Mouse (Mus musculus) gastrocnemius, adult 8-10 months (tissue): ENCODE measurements around the gene Dbn1. TPM values are rescaled to one million over a fixed set of nuclear protein-coding genes. Genes with fewer than 3 reads are reported as not detected.
"Not testable (repeated sequence)": the region's sequence is repeated elsewhere in the genome, so short reads cannot be mapped to it uniquely, and the experiment has no call there.

ENCODE experiments used
- DNase-seq, 2 experiments: peaks; one replicate each; pipeline ENCODE4 v3.0.0; 2022; ENCODE audit warnings: low spot score in 2 of 2
- total RNA-seq, 4 experiments: library from RNA; stranded (reverse); gene quantifications; 2 replicates each; pipeline ENCODE4 v1.2.4; 2022

The Dbn1 gene
- total RNA-seq, 4 experiments from 2014 or later: 2.9 to 4.0 (median 3.4) TPM

GRCm38 (mm10) chr13:55451296-55451695 is 36.6 kb downstream of the Dbn1 start:
- no peak for DNase-seq

DNA sequence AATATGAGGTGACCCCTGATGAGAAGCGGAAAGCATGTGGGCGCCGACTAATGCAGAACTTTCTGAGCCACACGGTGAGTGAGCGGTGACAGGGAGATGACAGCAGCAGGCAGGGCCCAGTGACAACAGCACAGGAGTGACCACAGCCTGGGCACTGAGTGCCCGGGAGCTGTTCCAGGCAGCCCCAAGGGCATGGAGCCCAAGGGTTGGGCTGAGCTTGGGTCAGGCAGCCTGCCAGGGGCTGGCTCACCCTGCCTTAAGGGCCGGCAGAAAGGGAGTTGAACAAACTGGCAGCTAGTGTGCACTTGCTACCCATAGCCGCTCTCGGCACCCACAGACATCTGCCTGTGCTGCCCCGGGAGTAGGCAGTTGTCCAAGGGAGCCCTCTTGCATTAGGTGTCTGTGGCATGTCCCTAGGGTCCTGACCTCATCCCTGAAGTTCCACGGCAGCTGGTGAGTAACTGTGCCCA is 37.4 kb downstream of the Dbn1 start:
- peak; percentile 81 to 90 for DNase-seq

- no peak for DNase-seq
Observed at GRCm38 (mm10) chr13:55449679-55450441, 38.1 kb downstream of the Dbn1 start.

- DNase-seq: no peak
Observed at GRCm38 (mm10) chr13:55449205-55449604, 38.7 kb downstream of the Dbn1 start.

- DNase-seq: no peak
Observed at GRCm38 (mm10) chr13:55448131-55448530, 39.8 kb downstream of the Dbn1 start.

- no peak for DNase-seq
Observed at GRCm38 (mm10) chr13:55447543-55447943, 40.4 kb downstream of the Dbn1 start.

DNA sequence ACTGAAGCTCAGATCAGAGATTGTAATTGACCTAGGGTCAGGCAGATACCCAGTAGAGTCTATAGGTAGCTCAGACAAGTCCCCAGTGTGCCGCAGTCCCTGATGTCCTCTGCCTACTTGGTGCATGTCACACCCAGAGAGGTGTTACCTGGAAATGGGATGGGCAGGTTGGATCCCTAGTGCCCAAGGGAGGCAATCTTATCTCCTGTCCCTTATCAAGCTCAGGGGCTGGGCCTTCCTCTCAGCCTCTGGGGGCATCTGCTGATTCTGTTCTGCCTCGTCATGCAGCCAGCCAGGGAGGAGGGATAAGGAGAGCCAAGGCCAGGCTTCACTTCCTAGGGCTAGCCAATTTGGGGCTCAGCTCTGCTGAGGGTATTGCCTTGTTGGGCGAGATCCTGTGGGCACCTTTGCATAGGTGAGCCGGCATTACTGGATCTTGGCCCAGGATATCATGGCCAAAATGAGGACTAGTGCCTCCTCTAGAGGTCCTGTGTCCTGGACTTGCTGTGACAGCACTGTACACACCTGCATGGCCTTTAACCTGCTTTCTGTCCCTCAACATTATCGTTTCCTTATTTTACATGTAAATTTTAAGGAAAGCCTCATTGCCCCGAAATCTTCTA is 41.3 kb downstream of the Dbn1 start:
- no peak for DNase-seq

GRCm38 (mm10) chr13:55445361-55446091 is 42.4 kb downstream of the Dbn1 start:
- no peak for DNase-seq

GRCm38 (mm10) chr13:55444937-55445315 is 43.0 kb downstream of the Dbn1 start, which contains the start of gene Grk6:
Gene Grk6, plus strand, starts transcription at chr13:55445072.
- DNase-seq: peak; percentile 99

- DNase-seq: no peak
Observed at GRCm38 (mm10) chr13:55444286-55444936, 43.5 kb downstream of the Dbn1 start.

GRCm38 (mm10) chr13:55443799-55444285 is 44.1 kb downstream of the Dbn1 start:
- DNase-seq: no peak

DNA sequence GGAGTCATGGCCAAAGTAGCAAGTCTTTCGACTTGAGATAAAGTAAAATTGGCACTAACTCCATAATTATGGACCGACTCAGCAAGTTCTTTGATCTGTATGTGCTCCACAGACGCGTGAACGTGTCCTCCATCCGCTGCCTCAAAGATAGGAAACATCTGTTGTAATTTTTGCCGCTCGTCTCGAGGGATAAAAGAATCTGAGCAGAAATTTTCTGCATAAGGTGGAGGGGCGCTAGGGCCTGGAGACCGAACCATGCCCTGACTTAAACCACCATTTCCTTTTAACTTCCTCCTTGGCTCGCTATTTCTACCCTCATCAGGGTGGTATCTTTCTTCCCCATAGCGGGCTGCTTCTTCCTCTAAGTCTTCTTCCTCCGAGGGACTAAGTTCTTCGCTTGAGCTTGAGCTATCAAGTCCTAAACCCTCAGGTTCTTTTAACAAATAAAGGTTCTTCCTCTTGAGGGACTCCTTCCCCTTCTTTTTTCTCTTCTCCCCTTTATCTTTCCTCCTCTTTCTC is 50.7 kb downstream of the Dbn1 start:
- not testable (repeated sequence) for DNase-seq

DNA sequence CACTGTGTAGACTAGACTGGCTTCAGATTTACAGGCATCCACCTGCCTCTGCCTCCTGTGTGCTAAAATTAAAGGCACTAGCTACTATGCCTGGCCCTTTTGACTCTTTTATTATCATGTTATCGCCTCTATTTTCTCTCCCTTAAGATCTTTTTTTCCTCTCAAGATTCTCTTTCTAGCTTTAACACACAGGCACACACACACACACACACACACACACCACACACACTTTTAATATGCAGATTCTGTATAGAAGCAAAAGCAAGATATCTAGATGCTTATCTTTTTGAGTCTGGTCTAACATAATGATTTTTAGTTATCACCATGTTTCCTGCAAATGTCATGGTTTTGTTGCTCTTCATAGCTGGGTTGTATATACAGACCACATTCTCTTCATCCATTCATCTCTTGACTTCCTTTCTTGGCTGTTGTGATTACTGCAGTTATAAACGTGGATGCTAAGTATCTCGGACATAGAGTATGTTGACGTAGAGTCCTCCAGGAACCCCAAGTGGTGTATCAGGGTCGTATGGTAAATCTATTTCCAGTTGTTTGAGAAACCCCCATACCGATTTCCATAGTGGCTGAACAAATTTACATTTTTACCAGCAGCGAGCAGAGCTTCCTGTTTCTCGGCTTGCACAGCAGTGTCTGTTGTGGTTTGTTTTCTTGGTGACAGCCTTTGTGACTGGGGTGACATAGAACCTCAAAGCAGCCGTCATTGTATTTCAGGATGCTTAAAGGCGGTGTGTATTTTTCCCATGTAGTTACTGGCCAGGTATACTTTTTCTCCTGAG is 55.8 kb downstream of the Dbn1 start:
- no peak for DNase-seq

- DNase-seq: no peak
Observed at GRCm38 (mm10) chr13:55430566-55430965, 57.3 kb downstream of the Dbn1 start.

GRCm38 (mm10) chr13:55429226-55429888 is 58.6 kb downstream of the Dbn1 start:
- peak; percentile 63 to 71 for DNase-seq

GRCm38 (mm10) chr13:55426613-55427012 is 61.3 kb downstream of the Dbn1 start, which contains the start of gene F12:
Gene F12, minus strand, starts transcription at chr13:55426793.
- no peak for DNase-seq
